Mouse (Mus musculus) natural killer cell, adult 2 months (primary cell): ENCODE data around the gene Fbxl5.

Source experiments
- DNase-seq, 2 experiments: peaks; one replicate each; pipeline ENCODE4 v3.0.0; 2022; ENCODE audit warnings: low spot score in 2 of 2

Fbxl5 gene

GRCm38 (mm10) chr5:43821538-43821937, at the start of gene Fbxl5:
Fbxl5 (minus strand) TSS chr5:43821638.
- DNase-seq = no peak

- DNase-seq = peak; percentile 19 to 32
Observed at GRCm38 (mm10) chr5:43868711-43869600, 47.5 kb upstream of the Fbxl5 start.

GRCm38 (mm10) chr5:43868253-43868652, 46.8 kb upstream of the Fbxl5 start, which contains the start of gene Cd38:
Cd38 (plus strand) TSS chr5:43868553.
- DNase-seq = no peak

GRCm38 (mm10) chr5:43865316-43865715, 43.9 kb upstream of the Fbxl5 start:
- DNase-seq = no peak

- DNase-seq = no peak
Observed at GRCm38 (mm10) chr5:43863642-43864041, 42.2 kb upstream of the Fbxl5 start.

- no peak for DNase-seq
Observed at GRCm38 (mm10) chr5:43860670-43861431, 39.4 kb upstream of the Fbxl5 start.

GRCm38 (mm10) chr5:43860096-43860495, 38.7 kb upstream of the Fbxl5 start:
- no peak for DNase-seq

- no peak for DNase-seq
Observed at GRCm38 (mm10) chr5:43859663-43860062, 38.2 kb upstream of the Fbxl5 start.

- DNase-seq = peak in 1 of 2 experiments; percentile 34
Observed at GRCm38 (mm10) chr5:43855769-43856168, 34.3 kb upstream of the Fbxl5 start.

- DNase-seq = no peak
Observed at GRCm38 (mm10) chr5:43853868-43854488, 32.5 kb upstream of the Fbxl5 start.

GRCm38 (mm10) chr5:43853096-43853867, 31.8 kb upstream of the Fbxl5 start:
- peak; percentile 42 to 47 for DNase-seq

GRCm38 (mm10) chr5:43848275-43848674, 26.8 kb upstream of the Fbxl5 start:
- no peak for DNase-seq

- no peak for DNase-seq
Observed at GRCm38 (mm10) chr5:43847555-43847954, 26.1 kb upstream of the Fbxl5 start.

- DNase-seq = no peak
Observed at GRCm38 (mm10) chr5:43846227-43846626, 24.8 kb upstream of the Fbxl5 start.

- DNase-seq = peak in 1 of 2 experiments; percentile 48
Observed at GRCm38 (mm10) chr5:43845646-43846045, 24.2 kb upstream of the Fbxl5 start.

- DNase-seq = no peak
Observed at GRCm38 (mm10) chr5:43845083-43845482, 23.6 kb upstream of the Fbxl5 start.

- no peak for DNase-seq
Observed at GRCm38 (mm10) chr5:43842576-43843155, 21.2 kb upstream of the Fbxl5 start.

GRCm38 (mm10) chr5:43842011-43842285, 20.5 kb upstream of the Fbxl5 start:
- peak in 1 of 2 experiments; percentile 34 for DNase-seq

GRCm38 (mm10) chr5:43841144-43842010, 19.9 kb upstream of the Fbxl5 start:
- peak; percentile 53 to 75 for DNase-seq

GRCm38 (mm10) chr5:43837372-43837771, 15.9 kb upstream of the Fbxl5 start:
- DNase-seq = peak; percentile 42 to 63
